Mouse (Mus musculus) A20 (cell line): Measurements from ENCODE around the gene Klrd1.
"Not testable (repeated sequence)": the region's sequence is repeated elsewhere in the genome, so short reads cannot be mapped to it uniquely, and the experiment has no call there.

Experiments
- DNase-seq: peaks from one replicate; pipeline ENCODE4 v3.0.0-alpha.2; 2011; ENCODE audit warnings: low read depth, low spot score

Gene Klrd1

GRCm38 (mm10) chr6:129591508-129591907 lies at the start of gene Klrd1:
Gene Klrd1, plus strand, starts transcription at chr6:129591782.
- DNase-seq, result peak; percentile 55

- no peak for DNase-seq
These were observed 49.7 kb upstream of the Klrd1 start for GRCm38 (mm10) chr6:129541931-129542330.

GRCm38 (mm10) chr6:129542540-129542939 lies 49.0 kb upstream of the Klrd1 start:
- peak; percentile 19 for DNase-seq

GRCm38 (mm10) chr6:129543709-129544606 lies 47.6 kb upstream of the Klrd1 start:
- peak; percentile 55 for DNase-seq

GRCm38 (mm10) chr6:129547277-129547676 lies 44.3 kb upstream of the Klrd1 start:
- DNase-seq, result no peak

GRCm38 (mm10) chr6:129548009-129548408 lies 43.6 kb upstream of the Klrd1 start:
- peak; percentile 60 for DNase-seq

GRCm38 (mm10) chr6:129557298-129558023 lies 34.1 kb upstream of the Klrd1 start:
- DNase-seq, result no peak

GRCm38 (mm10) chr6:129558946-129559640 lies 32.5 kb upstream of the Klrd1 start:
- DNase-seq, result peak; percentile 75

GRCm38 (mm10) chr6:129559641-129560027 lies 31.9 kb upstream of the Klrd1 start:
- DNase-seq, result no peak

- no peak for DNase-seq
These were observed 26.3 kb upstream of the Klrd1 start for GRCm38 (mm10) chr6:129565257-129565656.

- DNase-seq, result peak; percentile 27
These were observed 16.3 kb upstream of the Klrd1 start for GRCm38 (mm10) chr6:129575315-129575714.

GRCm38 (mm10) chr6:129577605-129578004 lies 14.0 kb upstream of the Klrd1 start, which contains the start of gene Klre1:
Gene Klre1, plus strand, starts transcription at chr6:129577905.
- DNase-seq, result no peak

GRCm38 (mm10) chr6:129581274-129581673 lies 10.3 kb upstream of the Klrd1 start:
- peak; percentile 48 for DNase-seq

GRCm38 (mm10) chr6:129581896-129582295 lies 9.7 kb upstream of the Klrd1 start:
- no peak for DNase-seq

GRCm38 (mm10) chr6:129583014-129583413 lies 8.6 kb upstream of the Klrd1 start:
- DNase-seq, result peak; percentile 26

- DNase-seq, result no peak
These were observed 16.8 kb downstream of the Klrd1 start for GRCm38 (mm10) chr6:129608372-129608771.

- peak; percentile 9 for DNase-seq
These were observed 32.2 kb downstream of the Klrd1 start, which contains the start of gene Klrk1 for GRCm38 (mm10) chr6:129623735-129624134. Gene Klrk1, minus strand, starts transcription at chr6:129623864.

GRCm38 (mm10) chr6:129631046-129631445 lies 39.5 kb downstream of the Klrd1 start:
- DNase-seq, result not testable (repeated sequence)

GRCm38 (mm10) chr6:129643237-129643636 lies 51.7 kb downstream of the Klrd1 start, which contains the start of gene Klrc3:
Gene Klrc3, minus strand, starts transcription at chr6:129643337.
- not testable (repeated sequence) for DNase-seq

GRCm38 (mm10) chr6:129644054-129644453 lies 52.5 kb downstream of the Klrd1 start:
- DNase-seq, result not testable (repeated sequence)
